Mouse (Mus musculus) hindbrain, embryonic 10.5 days (tissue): Measurements from ENCODE around the gene Mus81. TPM values are rescaled to one million over a fixed set of nuclear protein-coding genes. Genes with fewer than 3 reads are reported as not detected.

Source experiments
- DNase-seq: peaks from one replicate; pipeline ENCODE4 v3.0.0-alpha.2; 2017; ENCODE audit warnings: low spot score
- H3K27ac ChIP-seq: fragments of 300-500 bp; sonication (generic); 2 replicates; pipeline ENCODE4 v1.5.1; 2016; ENCODE audit warnings: mild to moderate bottlenecking, moderate library complexity
- H3K27me3 ChIP-seq: fragments of 300-500 bp; sonication (generic); 2 replicates; pipeline ENCODE4 v1.6.1; 2016; ENCODE audit warnings: mild to moderate bottlenecking; ENCODE audit not compliant: poor library complexity, insufficient read depth, severe bottlenecking
- H3K36me3 ChIP-seq: fragments of 300-500 bp; sonication (generic); 2 replicates; pipeline ENCODE4 v1.6.1; 2016; ENCODE audit warnings: mild to moderate bottlenecking, moderate library complexity
- H3K4me1 ChIP-seq: fragments of 300-500 bp; sonication (generic); replicated peaks from 2 replicates; pipeline ENCODE4 v1.6.1; 2016; ENCODE audit warnings: mild to moderate bottlenecking
- H3K4me3 ChIP-seq: fragments of 300-500 bp; sonication (generic); 2 replicates; pipeline ENCODE4 v1.5.1; 2016; ENCODE audit warnings: mild to moderate bottlenecking, moderate library complexity
- H3K9me3 ChIP-seq: fragments of 300-500 bp; sonication (generic); 2 replicates; pipeline ENCODE4 v1.6.1; 2016; ENCODE audit warnings: mild to moderate bottlenecking, moderate library complexity
- WGBS: fragments of 180-500 bp; shearing (Covaris S2); methylation state at CpG from one replicate; pipeline ENCODE4 v1.1.7; 2016; 5-methylcytosine and 5-hydroxymethylcytosine counted together
- polyA plus RNA-seq: library from polyadenylated mRNA; unstranded; fragments of >200 nt; fragmentation: Nextera tagmentation; extraction: Ambion mirVana; gene quantifications from 2 replicates; pipeline ENCODE4 v1.2.1, GENCODE M21; 2016

Mus81 gene
- polyA plus RNA-seq, 1 experiment from 2014 or later, result 51.4 TPM

DNA sequence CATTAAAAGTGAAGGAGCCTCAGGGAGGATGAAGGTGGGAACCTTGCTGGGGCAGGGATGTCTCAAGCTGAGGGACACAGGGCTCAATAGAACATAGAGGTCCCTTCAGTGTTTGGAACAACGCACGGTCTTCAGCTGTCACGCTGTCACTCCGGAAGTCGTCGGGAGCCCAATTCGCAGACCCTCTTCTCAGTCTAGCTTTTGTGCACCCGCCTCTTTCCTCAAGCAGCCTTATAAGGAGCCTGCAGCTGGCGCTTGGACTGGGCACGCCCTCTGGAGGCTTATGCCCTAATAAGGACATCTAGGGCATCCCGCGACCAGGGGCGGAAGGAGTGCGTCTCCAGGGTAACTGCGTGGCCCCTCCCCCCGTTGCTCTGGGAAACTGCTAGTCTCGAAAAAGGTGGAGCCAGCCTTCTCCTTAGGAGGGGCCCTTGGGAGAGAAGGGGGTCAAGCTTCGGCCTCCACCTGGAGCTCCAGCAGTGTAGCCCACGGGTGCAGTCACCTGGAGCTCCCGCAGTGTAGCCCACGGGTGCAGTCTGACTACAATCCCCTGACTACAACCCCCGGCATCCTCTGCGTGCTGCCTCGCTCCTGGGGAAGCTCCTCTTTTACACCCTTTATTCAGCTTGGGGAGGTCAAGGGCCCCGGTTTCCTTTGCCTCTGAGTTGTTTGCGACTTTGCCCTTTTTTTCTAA, 823 bp upstream of the Mus81 start:
- peaks cover 49% of the 10 kb centered on the region for H3K36me3 ChIP-seq
- H3K4me3 ChIP-seq, result peak overlapping the region; percentile 65

DNA sequence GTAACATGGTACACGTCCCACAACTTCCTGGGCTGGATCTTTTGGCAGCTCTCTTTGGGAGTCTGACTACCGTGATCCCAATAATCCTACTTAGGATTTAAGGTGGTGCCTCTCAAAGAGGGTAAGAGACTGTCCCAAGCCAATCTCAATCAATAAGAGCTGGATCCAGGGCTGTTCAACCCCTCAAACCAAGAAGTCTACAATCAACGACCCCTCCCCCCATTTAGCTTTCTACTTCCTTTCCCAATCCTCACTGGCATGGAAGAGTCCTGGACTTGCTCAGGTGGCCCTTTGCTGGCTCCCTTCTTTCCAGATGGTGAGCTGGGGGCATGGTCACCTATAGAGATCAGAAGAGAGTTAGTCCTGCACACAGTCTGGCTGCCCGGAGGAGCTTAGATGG, 1.4 kb downstream of the Mus81 start:
- peak overlapping the region; percentile 65 for H3K4me3 ChIP-seq

More for the DNA sequence above, 823 bp upstream of the Mus81 start:
- H3K4me1 ChIP-seq, result peaks cover 57% of the 10 kb centered on the region
- H3K27ac ChIP-seq, result peak overlapping the region; percentile 99
- WGBS, result under 1% methylated on average over 26 of the region's 26 CpGs
- H3K27me3 ChIP-seq, result no peaks in the 10 kb centered on the region
- peak; percentile 99 for DNase-seq
- H3K9me3 ChIP-seq, result no peaks in the 10 kb centered on the region

DNA sequence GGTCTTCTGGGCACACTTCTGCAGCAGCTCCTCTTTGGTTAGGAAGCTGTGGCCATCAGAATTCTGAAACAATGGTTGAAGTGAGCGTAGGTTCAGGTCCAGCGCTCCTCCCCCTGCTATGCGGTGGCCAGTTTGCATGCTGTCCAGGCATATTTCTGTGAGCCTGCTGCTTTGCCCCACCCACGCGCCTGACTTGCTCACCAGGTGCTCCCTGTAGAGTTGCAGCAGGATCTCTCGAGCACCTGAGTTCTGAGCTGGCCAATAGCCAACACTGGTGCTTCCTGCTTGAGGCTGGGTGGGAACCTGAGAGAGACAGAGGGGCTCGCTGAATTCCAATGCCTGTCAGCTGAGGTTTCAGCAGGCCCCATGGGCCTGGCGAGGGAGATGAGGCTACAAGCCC, 1.9 kb downstream of the Mus81 start:
- H3K36me3 ChIP-seq, result peaks cover 55% of the 10 kb centered on the region
- no peak overlapping the region for H3K4me3 ChIP-seq
- H3K27ac ChIP-seq, result no peak overlapping the region
- no peaks in the 10 kb centered on the region for H3K27me3 ChIP-seq
- 88% methylated on average over 8 of the region's 8 CpGs for WGBS
- H3K9me3 ChIP-seq, result no peaks in the 10 kb centered on the region
- H3K4me1 ChIP-seq, result peaks cover 38% of the 10 kb centered on the region
- DNase-seq, result no peak

More for the DNA sequence above, 1.4 kb downstream of the Mus81 start:
- H3K4me1 ChIP-seq, result peaks cover 40% of the 10 kb centered on the region
- 97% methylated on average over 4 of the region's 4 CpGs for WGBS
- peaks cover 50% of the 10 kb centered on the region for H3K36me3 ChIP-seq
- DNase-seq, result no peak
- H3K27me3 ChIP-seq, result no peaks in the 10 kb centered on the region
- H3K27ac ChIP-seq, result no peak overlapping the region
- H3K9me3 ChIP-seq, result no peaks in the 10 kb centered on the region

DNA sequence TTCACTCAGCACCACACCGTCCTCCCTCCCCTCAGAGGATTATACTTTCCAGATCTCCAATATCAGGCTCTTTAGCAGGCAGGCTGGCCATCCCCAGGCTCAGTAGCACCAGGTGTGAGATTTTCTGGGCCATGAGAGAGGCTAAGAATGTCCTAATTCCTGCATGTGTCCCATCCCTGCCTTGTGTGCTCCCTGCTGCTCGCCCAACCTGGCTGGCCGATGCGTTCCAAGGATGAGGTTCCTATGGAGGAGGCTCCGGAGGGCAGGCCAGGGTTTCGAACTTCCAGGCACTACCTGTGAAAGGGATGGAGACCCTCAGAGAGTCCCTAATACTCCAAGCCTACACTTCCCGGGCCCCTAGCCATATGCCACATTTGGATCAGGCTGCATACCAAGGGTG, 2.4 kb downstream of the Mus81 start:
- WGBS, result 95% methylated on average over 7 of the region's 7 CpGs
- Histone ChIP-seq H3K36me3 (peaks cover 59% of the 10 kb centered on the region), H3K27ac (no peak overlapping the region)

DNA sequence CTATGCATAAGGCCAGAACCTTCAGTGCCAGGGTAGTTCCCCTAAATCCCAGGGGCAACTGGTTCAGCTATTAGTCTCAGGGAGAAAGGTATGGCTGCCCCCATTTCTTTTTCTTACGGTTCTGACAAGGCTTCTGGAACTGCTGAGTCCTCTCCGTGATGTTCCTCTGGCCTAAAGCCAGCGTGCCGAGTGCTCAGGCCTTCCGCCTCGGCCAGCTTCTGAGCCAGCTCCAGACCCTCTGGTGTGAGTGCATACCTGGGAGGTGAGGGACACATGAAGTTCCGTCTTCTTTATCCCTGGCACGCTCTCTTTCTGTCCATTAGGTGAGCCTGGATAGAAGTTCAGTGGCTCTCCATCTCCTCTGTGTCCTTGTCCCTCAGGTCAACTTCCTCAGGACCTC, 2.8 kb downstream of the Mus81 start:
- no peaks in the 10 kb centered on the region for H3K27me3 ChIP-seq
- H3K27ac ChIP-seq, result no peak overlapping the region
- peaks cover 38% of the 10 kb centered on the region for H3K4me1 ChIP-seq
- H3K36me3 ChIP-seq, result peaks cover 64% of the 10 kb centered on the region
- H3K9me3 ChIP-seq, result no peaks in the 10 kb centered on the region
- no peak overlapping the region for H3K4me3 ChIP-seq
- no peak for DNase-seq
- 96% methylated on average over 8 of the region's 8 CpGs for WGBS

More for the DNA sequence above, 2.4 kb downstream of the Mus81 start:
- no peak for DNase-seq
- Histone ChIP-seq H3K27me3 (no peaks in the 10 kb centered on the region), H3K4me1 (peaks cover 38% of the 10 kb centered on the region), H3K9me3 (no peaks in the 10 kb centered on the region), H3K4me3 (no peak overlapping the region)

DNA sequence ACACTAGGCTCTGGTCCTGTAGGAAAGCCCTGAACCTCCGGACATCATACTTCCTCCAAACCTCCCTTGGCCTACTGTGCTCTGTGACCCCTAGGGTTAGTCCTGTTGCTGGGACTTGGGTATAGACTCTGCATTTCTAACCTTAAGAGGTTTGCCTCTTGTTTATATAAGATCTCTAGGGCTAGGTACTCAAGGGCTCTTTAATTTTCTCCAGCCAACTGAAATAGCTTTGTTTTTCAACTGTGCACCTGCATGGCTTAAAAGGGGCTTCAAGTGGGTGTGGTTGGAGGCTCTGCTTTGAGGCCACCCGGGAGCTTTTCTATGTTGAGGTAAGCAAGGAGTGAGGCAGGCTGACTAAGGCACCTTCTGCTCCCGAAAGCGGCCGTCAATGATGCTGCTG, 3.7 kb downstream of the Mus81 start:
- 91% methylated on average over 5 of the region's 5 CpGs for WGBS
- Histone ChIP-seq H3K36me3 (peaks cover 73% of the 10 kb centered on the region), H3K4me3 (no peak overlapping the region)

DNA sequence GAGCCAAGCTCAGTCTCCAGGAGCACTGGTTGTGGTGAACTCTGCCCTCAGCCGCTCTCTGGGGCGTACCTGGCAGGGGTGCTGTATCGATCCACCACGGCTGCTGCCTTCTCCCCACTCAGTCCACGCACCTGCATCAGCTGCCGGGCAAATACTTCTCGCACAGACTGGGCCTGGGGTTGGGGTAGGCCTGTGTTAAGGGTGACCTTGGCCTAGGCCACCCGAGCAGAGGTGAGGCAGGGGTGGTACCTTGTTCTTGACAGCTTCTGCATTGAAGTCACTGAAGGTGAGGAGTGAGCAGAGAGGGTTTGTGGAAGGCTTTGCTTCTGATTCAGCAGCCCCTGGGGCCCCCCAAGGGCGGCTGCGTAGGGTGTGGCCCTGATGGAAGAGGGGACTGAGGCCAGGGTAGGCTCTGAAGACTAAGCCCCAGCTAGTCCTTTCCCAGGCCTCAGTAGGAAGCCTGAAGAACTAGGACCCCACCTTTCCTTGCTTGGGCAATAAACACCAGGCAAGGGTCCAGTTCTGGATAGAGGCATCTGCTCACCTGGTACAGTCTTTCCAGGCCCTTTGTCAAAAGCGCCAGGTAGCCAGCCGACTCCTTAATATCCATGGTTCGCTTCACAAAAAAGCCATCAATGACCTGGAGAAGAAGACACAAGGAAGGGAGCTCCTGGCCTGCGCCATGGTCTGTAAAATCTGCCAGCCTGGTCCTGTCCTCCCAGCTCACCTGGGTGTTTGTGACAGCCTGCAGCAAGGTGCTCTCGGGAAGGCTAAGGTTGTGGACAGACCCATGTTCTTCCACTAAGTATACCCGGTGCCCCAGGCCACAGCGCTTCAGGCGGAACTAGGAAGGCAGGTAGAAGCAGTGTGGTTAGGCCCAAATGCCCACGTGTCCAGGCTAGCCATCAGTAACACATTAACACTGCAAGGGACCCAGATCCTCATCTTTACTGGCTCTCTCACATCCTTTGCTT, 4.5 kb downstream of the Mus81 start:
- Histone ChIP-seq H3K27me3 (no peaks in the 10 kb centered on the region), H3K9me3 (no peaks in the 10 kb centered on the region), H3K36me3 (peaks cover 81% of the 10 kb centered on the region), H3K4me1 (peaks cover 22% of the 10 kb centered on the region), H3K4me3 (0 out of 2 replicates have a peak overlapping the region, but pooled peaks have one; percentile 2), H3K27ac (no peak overlapping the region)
- WGBS, result 96% methylated on average over 19 of the region's 19 CpGs
- DNase-seq, result no peak

More for the DNA sequence above, 3.7 kb downstream of the Mus81 start:
- Histone ChIP-seq H3K27me3 (no peaks in the 10 kb centered on the region), H3K27ac (no peak overlapping the region), H3K4me1 (peaks cover 30% of the 10 kb centered on the region), H3K9me3 (no peaks in the 10 kb centered on the region)
- DNase-seq, result no peak

DNA sequence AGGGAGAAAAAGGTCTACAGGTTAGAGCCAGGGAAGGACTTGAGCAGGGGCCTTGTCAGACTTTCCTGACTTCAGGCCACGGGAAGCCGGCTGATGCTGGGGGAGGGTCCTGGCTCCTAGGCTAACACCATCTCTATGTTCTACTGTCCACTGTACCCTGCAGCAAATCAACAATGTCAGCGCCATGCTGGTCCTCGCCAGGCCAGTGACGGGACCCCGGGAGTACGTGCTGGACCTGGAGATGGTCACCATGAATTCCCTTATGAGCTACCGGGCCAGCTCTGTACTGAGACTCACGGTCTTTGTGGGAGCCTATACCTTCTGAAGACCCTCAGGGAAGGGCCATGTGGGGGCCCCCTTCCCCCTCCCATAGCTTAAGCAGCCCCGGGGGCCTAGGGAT, 6.8 kb downstream of the Mus81 start:
- Histone ChIP-seq H3K27me3 (no peaks in the 10 kb centered on the region), H3K4me1 (peaks cover 2% of the 10 kb centered on the region; the same call in 1 of the 2 replicates), H3K4me3 (no peak overlapping the region), H3K27ac (no peak overlapping the region), H3K36me3 (peaks cover 91% of the 10 kb centered on the region), H3K9me3 (no peaks in the 10 kb centered on the region)
- no peak for DNase-seq
- WGBS, result 93% methylated on average over 10 of the region's 10 CpGs

DNA sequence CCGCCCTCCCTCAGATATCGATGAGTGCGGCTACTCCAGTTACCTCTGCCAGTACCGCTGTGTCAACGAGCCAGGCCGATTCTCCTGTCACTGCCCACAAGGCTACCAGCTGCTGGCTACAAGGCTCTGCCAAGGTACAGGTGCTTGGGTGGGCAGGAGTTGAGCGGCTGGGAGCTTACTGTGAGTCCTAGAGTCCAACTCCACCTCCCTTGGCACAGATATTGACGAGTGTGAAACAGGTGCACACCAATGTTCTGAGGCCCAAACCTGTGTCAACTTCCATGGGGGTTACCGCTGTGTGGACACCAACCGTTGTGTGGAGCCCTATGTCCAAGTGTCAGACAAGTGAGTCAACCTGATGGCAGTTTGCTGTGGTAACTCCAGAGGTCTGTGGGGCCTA, 8.2 kb downstream of the Mus81 start:
- Histone ChIP-seq H3K36me3 (peaks cover 77% of the 10 kb centered on the region), H3K9me3 (no peaks in the 10 kb centered on the region), H3K27me3 (peaks cover 5% of the 10 kb centered on the region; the same call in 1 of the 2 replicates), H3K4me1 (peaks cover 11% of the 10 kb centered on the region), H3K27ac (no peak overlapping the region), H3K4me3 (no peak overlapping the region)
- WGBS, result 95% methylated on average over 10 of the region's 10 CpGs
- no peak for DNase-seq

DNA sequence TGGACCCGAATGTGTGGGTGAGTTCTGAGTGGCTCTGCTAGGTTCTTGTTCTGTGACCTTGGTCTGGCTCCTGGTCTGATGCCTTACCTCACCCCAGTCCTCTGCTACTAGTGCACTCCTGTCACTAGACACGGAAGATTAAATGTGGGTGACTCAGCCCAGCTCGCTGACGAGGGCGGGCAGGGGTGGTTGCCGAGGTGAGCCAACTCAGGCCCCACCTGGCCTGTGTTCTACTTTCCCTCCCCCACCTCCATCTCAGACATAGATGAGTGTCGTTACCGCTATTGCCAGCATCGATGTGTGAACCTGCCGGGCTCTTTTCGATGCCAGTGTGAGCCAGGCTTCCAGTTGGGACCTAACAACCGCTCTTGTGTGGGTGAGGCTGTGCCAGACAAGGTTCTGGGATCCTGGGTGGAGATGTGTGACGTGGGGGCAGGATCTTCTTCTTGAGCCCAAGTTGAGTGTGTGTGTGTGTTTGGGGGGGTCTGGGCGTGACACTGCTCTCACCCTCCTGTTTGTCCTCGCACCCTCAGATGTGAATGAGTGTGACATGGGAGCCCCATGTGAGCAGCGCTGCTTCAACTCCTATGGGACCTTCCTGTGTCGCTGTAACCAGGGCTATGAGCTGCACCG, 10.4 kb downstream of the Mus81 start:
- H3K36me3 ChIP-seq, result peaks cover 55% of the 10 kb centered on the region
- peaks cover 18% of the 10 kb centered on the region for H3K27me3 ChIP-seq
- H3K4me3 ChIP-seq, result peak overlapping the region; percentile 2; the same call in 1 of the 2 replicates
- 91% methylated on average over 18 of the region's 18 CpGs for WGBS
- DNase-seq, result no peak
- peaks cover 27% of the 10 kb centered on the region for H3K4me1 ChIP-seq
- H3K27ac ChIP-seq, result no peak overlapping the region
- no peaks in the 10 kb centered on the region for H3K9me3 ChIP-seq

DNA sequence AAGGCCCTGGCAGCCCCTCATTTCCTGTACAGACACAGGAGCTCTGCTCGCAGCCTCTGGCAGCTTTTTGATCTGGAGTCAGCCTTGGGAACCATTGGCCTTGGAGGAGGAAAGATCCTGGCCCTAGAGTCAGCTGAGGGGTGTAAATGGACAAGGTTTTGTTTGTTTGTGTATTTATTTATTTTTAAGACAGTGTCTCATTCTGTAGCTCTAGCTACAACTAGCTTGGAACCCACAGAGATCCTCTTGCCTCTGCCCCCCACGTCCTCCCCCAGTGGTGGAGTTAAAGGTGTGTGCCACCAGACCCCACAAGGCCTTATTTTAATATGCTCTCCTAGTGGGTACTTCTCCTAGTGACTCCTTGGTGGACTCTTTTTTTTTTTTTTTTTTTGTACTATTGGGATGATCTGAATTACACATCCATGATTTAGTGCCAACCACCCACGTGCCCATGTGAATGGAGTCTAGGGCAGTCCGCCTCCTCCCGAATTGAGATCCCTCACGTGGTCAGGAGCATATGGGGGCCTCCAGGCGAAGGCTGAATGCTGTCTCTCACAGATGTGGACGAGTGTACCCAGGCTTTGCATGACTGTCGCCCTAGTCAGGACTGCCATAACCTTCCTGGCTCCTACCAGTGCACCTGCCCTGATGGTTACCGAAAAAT, 11.1 kb downstream of the Mus81 start:
- H3K36me3 ChIP-seq, result peaks cover 48% of the 10 kb centered on the region
- 86% methylated on average over 10 of the region's 10 CpGs for WGBS
- DNase-seq, result no peak
- H3K9me3 ChIP-seq, result no peaks in the 10 kb centered on the region
- H3K4me3 ChIP-seq, result peak overlapping the region; percentile 2; the same call in 1 of the 2 replicates
- H3K27ac ChIP-seq, result no peak overlapping the region
- H3K27me3 ChIP-seq, result peaks cover 18% of the 10 kb centered on the region
- peaks cover 27% of the 10 kb centered on the region for H3K4me1 ChIP-seq

DNA sequence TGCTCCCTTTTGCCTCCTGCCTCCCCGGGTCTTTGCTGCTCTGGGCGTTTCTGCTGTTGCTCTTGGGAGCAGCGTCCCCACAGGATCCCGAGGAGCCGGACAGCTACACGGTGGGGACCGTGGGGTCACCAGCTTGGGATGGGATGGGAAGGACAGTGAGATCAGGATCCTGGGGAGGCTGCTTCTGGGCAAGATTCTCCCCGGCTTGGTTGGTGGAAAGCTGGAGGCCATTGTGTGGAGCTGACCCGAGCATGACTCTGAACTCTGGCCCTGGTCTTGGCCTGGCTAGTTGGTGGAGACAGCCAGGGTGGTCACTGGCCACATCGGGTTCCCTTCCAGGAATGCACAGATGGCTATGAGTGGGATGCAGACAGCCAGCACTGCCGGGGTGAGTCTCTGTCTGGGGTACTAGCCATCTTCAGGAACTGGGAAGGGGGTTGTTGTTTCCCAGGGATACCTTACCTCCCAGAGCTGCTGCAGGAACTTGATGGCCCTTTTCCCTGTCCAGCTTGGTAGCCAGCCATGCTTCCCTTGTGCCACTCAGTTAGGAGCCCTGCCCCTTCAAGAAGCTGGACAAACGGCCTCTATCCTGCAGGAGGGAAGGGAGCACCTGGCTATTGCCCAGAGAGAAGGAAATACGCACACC, 13.0 kb downstream of the Mus81 start:
- H3K4me3 ChIP-seq, result peak overlapping the region; percentile 76
- H3K27me3 ChIP-seq, result peaks cover 18% of the 10 kb centered on the region
- no peaks in the 10 kb centered on the region for H3K9me3 ChIP-seq
- 25% methylated on average over 13 of the region's 13 CpGs for WGBS
- no peak for DNase-seq
- peaks cover 27% of the 10 kb centered on the region for H3K4me1 ChIP-seq
- H3K27ac ChIP-seq, result peak overlapping the region; percentile 94
- peaks cover 29% of the 10 kb centered on the region for H3K36me3 ChIP-seq
